Mouse (Mus musculus) midbrain, embryonic 15.5 days (tissue): ENCODE data around the gene Syce1. TPM values are rescaled to one million over a fixed set of nuclear protein-coding genes. Genes with fewer than 3 reads are reported as not detected.

Source experiments
- ATAC-seq: fragments of 200-750 bp; cut with Nextera tagmentation; replicated peaks from 2 replicates; pipeline ENCODE4 v1.8.0; 2017; ENCODE audit warnings: moderate TSS enrichment
- H3K27ac ChIP-seq: fragments of 300-500 bp; sonication (generic); 2 replicates; pipeline ENCODE4 v1.5.1; 2015; ENCODE audit warnings: mild to moderate bottlenecking, inconsistent platforms
- H3K27me3 ChIP-seq: fragments of 300-500 bp; sonication (generic); replicated peaks from 2 replicates; pipeline ENCODE4 v1.6.1; 2015; ENCODE audit warnings: inconsistent platforms
- H3K36me3 ChIP-seq: fragments of 300-500 bp; sonication (generic); replicated peaks from 2 replicates; pipeline ENCODE4 v1.6.1; 2015; ENCODE audit warnings: inconsistent platforms
- H3K4me1 ChIP-seq: fragments of 300-500 bp; sonication (generic); 2 replicates; pipeline ENCODE4 v1.6.1; 2015; ENCODE audit warnings: inconsistent platforms
- H3K4me2 ChIP-seq: fragments of 300-500 bp; sonication (generic); 2 replicates; pipeline ENCODE4 v1.6.1; 2015; ENCODE audit warnings: inconsistent platforms, mild to moderate bottlenecking, moderate library complexity
- H3K4me3 ChIP-seq: fragments of 300-500 bp; sonication (generic); 2 replicates; pipeline ENCODE4 v1.5.1; 2015; ENCODE audit warnings: mild to moderate bottlenecking, inconsistent platforms
- H3K9ac ChIP-seq: fragments of 300-500 bp; sonication (generic); 2 replicates; pipeline ENCODE4 v1.6.1; 2015; ENCODE audit warnings: mild to moderate bottlenecking, inconsistent platforms
- H3K9me3 ChIP-seq: fragments of 300-500 bp; sonication (generic); 2 replicates; pipeline ENCODE4 v1.6.1; 2016; ENCODE audit warnings: inconsistent platforms
- WGBS: fragments of 180-500 bp; shearing (Covaris S2); methylation state at CpG from one replicate; pipeline ENCODE4 v1.1.7; 2015; ENCODE audit warnings: mixed read lengths; 5-methylcytosine and 5-hydroxymethylcytosine counted together
- polyA plus RNA-seq: library from polyadenylated mRNA; unstranded; fragments of >200 nt; fragmentation: Nextera tagmentation; extraction: Ambion mirVana; gene quantifications from 2 replicates; pipeline ENCODE4 v1.2.1, GENCODE M21; 2015

The Syce1 gene
- polyA plus RNA-seq, result 0.45 and 0.55 TPM in 2 replicates

DNA sequence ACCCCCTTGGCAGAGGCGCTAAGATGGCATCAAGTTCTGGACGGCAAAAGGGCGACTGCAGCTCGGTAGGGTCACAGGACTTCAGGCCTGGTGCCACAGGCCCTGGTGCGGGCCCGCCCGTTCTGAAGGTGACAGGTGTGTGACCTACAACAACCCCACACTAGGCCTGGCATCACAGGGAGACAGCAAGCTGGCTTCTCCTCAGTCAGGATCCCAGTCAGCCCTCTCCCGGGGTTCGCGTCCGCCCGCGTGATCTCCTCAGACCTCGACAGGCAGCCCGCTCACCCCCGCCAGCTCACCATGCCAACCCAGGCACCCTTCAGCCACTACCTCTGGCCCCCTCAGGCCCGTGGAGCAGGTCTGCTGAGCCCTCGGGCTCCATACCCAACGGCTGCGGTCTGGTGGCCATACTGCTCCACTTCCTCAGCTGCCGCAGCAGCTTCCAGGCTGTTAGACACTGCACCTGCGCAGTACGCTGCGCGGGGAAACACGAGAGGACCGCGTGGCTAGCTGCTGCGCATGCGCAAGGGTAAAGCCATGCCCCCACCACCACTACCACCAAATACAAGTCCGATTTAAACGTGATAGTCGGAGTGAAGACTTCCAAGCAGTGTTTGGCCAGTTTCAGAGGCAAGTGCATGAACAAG, at the start of gene Syce1:
TSS of gene Syce1 (minus strand) at position 447 of the 647 bp plus-strand sequence.
- 84% methylated on average over 33 of the region's 33 CpGs for WGBS
- ATAC-seq, result no peak
- Histone ChIP-seq H3K27ac (no peak within 1 kb of the TSS), H3K9ac (no peak within 1 kb of the TSS), H3K36me3 (no peaks in the 10 kb centered on the region), H3K4me1 (no peaks in the 10 kb centered on the region), H3K4me2 (no peak within 1 kb of the TSS), H3K4me3 (no peak within 1 kb of the TSS), H3K9me3 (no peaks in the 10 kb centered on the region), H3K27me3 (no peaks in the 10 kb centered on the region)

DNA sequence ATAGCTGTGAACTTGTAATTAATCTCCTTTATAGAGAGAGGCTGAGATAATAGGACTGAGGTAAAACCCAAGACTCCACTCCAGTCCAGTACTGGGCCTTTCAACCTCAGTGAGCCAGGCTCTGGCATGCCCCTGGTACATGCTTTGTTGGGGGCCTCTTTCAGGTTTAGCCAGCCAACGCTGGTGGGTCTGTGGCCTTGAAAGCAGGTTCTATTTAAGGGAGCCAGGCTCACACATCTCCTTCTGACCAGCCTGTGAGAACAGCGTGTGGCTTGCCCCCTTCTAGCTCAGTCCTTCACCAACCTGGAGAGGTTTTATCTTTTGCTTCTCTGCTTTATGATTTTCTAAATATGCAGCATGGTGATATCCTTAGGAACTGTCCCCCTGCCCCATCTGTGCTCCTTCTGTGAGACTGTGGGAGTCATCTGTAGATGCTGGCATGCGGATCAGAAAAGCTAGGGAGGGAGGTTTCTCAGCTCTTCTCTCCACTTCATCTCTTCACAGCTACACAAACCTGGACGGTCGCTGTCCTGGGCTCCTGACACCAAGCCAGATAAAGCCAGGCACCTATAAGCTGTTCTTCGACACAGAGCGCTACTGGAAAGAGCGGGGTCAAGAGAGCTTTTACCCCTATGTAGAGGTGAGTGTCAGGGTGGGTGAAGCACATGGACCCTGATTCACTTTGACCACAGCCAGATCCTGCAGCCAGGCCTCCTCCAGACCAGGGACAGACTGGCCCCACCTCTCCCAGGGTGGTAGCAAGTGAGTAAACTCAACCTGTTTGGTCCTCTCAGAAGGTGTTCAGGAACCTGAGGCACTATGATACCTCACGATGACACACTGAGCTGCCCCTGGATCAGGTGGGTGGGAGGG, 48.8 kb upstream of the Syce1 start:
- Histone ChIP-seq H3K27ac (no peak overlapping the region), H3K36me3 (no peaks in the 10 kb centered on the region), H3K27me3 (0 out of 2 replicates have a peak, but pooled peaks cover 7% of the 10 kb centered on the region), H3K4me1 (no peaks in the 10 kb centered on the region), H3K4me3 (no peak overlapping the region), H3K9ac (no peak overlapping the region), H3K4me2 (no peak overlapping the region), H3K9me3 (no peaks in the 10 kb centered on the region)
- 86% methylated on average over 9 of the region's 9 CpGs for WGBS
- no peak for ATAC-seq

DNA sequence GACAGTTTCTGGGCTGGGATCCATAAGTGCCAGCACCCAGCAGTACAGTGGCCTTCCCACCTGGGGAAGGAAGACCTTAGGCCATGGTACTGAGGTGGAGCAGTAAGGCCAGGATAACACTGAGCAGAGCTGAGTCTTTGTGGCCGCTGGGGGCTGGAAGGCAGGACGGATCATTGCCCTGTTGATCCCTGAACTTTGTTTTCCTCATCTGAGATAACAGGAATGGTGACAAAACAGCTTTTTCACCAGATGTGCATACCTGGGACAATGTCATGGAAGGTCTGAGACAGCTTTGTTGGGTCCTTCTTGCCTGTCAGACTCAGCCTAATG, 48.1 kb upstream of the Syce1 start:
- no peaks in the 10 kb centered on the region for H3K4me1 ChIP-seq
- 83% methylated on average over 2 of the region's 2 CpGs for WGBS
- H3K9ac ChIP-seq, result no peak overlapping the region
- no peak overlapping the region for H3K4me3 ChIP-seq
- H3K36me3 ChIP-seq, result no peaks in the 10 kb centered on the region
- H3K27me3 ChIP-seq, result 0 out of 2 replicates have a peak, but pooled peaks cover 3% of the 10 kb centered on the region
- no peak for ATAC-seq
- H3K4me2 ChIP-seq, result no peak overlapping the region
- H3K27ac ChIP-seq, result no peak overlapping the region
- H3K9me3 ChIP-seq, result no peaks in the 10 kb centered on the region

DNA sequence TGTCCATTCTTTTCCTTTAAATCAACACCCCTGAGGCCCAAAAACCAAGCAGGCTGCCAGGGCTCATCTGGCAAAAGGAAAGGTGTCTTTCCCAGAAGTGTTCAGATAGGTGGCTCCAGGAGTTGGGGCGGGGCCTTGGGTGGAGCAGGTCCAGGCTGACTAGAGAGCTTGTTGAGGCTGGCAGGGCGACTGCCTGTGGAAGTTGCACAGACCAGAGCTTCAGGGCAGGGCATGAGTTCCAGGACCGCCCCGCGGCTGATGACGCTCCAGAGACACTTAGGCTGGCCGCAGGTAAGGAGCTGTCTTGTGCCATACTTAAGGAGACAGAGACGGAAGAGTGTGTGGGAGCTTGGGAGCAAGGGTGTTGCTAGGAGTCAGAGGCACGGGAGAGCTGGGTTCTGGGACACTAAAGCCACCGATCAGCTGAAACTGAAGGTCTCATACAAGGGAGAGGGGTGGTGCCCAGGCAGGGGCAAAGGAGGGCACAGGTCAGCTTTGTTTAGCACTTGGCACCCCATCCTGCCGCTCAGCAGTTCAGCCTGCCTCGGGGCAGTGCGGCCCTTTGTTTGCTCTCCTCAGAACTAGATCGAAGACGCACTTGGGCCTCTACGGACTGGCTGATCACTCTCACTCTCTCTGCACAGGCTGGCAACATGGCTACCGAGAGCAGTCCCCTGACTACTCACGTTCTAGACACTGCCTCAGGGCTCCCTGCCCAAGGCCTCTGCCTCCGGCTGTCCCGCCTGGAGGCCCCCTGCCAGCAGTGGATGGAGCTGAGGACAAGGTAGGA, 47.5 kb upstream of the Syce1 start, which contains the start of gene Urah:
TSS of gene Urah (plus strand) at position 51 of the 790 bp plus-strand sequence.
- no peak within 1 kb of the TSS for H3K4me2 ChIP-seq
- no peak within 1 kb of the TSS for H3K27ac ChIP-seq
- 0 out of 2 replicates have a peak, but pooled peaks cover 3% of the 10 kb centered on the region for H3K27me3 ChIP-seq
- WGBS, result 47% methylated on average over 20 of the region's 20 CpGs
- H3K9ac ChIP-seq, result no peak within 1 kb of the TSS
- no peaks in the 10 kb centered on the region for H3K9me3 ChIP-seq
- no peaks in the 10 kb centered on the region for H3K4me1 ChIP-seq
- H3K36me3 ChIP-seq, result no peaks in the 10 kb centered on the region
- no peak for ATAC-seq
- no peak within 1 kb of the TSS for H3K4me3 ChIP-seq

DNA sequence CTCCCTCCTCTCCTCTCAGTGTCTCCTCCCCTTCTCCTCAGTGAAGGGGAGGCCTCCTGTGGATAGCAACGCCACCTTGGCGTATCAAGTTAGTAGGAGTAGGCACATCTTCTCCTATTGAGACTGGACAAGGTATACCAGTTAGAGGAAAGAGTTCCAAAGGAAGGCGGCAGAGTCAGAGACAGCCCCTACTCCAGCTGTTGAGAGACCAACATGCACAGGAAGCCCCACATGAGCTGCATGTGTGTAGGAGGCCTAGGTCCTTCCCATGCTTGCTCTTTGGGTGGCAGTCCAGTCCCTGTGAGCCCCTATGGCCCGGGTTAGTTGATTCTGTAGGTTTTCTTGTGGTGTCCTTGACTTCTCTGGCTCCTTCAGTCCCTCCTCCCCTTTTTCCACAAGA, 45.7 kb upstream of the Syce1 start:
- Histone ChIP-seq H3K9me3 (no peaks in the 10 kb centered on the region), H3K36me3 (no peaks in the 10 kb centered on the region), H3K4me1 (no peaks in the 10 kb centered on the region), H3K27me3 (0 out of 2 replicates have a peak, but pooled peaks cover 3% of the 10 kb centered on the region), H3K4me2 (no peak overlapping the region), H3K4me3 (no peak overlapping the region), H3K9ac (no peak overlapping the region), H3K27ac (no peak overlapping the region)
- no peak for ATAC-seq
- WGBS, result 88% methylated on average over 4 of the region's 4 CpGs

DNA sequence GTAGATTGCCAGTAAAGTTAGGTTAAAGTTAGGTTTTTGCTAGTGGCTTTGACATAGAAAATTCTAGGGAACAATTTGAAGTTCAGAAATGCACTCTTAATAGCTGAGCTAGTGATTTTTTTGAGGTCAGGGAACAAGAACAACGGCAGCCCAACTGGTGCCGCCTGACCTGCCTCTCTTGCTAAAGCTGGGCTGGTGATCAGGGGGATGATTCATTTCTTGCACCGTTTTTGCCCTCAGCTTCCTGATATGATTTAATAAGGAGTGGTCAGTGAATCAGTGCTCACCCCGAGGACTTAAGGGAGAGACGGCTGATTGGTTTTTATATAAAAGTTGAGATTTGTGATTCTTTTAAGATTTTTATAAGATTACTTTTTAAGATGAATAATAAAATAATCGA, 43.8 kb upstream of the Syce1 start:
- H3K9me3 ChIP-seq, result no peaks in the 10 kb centered on the region
- H3K27ac ChIP-seq, result no peak overlapping the region
- H3K27me3 ChIP-seq, result no peaks in the 10 kb centered on the region
- WGBS, result 77% methylated on average over 6 of the region's 6 CpGs
- H3K9ac ChIP-seq, result no peak overlapping the region
- no peaks in the 10 kb centered on the region for H3K36me3 ChIP-seq
- no peak overlapping the region for H3K4me2 ChIP-seq
- H3K4me3 ChIP-seq, result no peak overlapping the region
- no peak for ATAC-seq
- no peaks in the 10 kb centered on the region for H3K4me1 ChIP-seq

DNA sequence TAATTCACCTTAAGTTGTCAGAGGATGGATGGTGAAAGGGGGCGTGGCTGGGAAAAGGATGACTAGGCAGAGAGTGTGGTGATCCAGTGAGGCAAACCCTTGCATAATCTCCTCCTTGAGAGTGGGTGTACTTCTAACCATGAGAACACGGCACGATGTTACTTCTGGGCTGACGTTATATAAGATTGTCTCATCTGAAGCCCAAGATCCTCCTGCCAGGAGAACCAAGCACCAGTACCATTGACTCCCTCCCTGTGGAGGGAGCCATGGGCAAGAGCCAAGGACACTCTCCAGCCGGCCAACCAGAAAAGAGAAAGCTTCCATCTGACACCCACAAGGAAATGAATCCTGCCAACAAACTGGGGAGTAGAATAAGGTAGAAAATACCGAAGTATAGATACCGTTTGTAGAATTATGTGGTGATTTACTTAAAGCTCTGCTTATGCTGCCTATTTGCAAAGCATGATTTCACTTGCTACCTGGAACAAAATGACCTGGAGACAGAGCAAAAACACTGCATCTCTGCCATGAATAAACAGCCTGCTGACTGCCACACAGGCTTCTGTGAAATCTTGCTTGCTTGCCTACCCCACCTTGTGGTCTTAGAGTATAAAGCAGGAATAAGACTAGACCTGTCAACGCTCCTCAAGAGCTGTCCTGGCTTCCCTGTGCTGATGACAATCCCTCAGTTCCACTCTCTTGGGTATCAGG, 40.7 kb upstream of the Syce1 start:
- Histone ChIP-seq H3K9ac (0 out of 2 replicates have a peak overlapping the region, but pooled peaks have one; percentile 20), H3K27ac (0 out of 2 replicates have a peak overlapping the region, but pooled peaks have one; percentile 15), H3K36me3 (no peaks in the 10 kb centered on the region), H3K4me2 (0 out of 2 replicates have a peak overlapping the region, but pooled peaks have one; percentile 8), H3K9me3 (no peaks in the 10 kb centered on the region), H3K27me3 (no peaks in the 10 kb centered on the region), H3K4me3 (no peak overlapping the region), H3K4me1 (no peaks in the 10 kb centered on the region)
- 35% methylated on average over 8 of the region's 8 CpGs for WGBS
- no peak for ATAC-seq

DNA sequence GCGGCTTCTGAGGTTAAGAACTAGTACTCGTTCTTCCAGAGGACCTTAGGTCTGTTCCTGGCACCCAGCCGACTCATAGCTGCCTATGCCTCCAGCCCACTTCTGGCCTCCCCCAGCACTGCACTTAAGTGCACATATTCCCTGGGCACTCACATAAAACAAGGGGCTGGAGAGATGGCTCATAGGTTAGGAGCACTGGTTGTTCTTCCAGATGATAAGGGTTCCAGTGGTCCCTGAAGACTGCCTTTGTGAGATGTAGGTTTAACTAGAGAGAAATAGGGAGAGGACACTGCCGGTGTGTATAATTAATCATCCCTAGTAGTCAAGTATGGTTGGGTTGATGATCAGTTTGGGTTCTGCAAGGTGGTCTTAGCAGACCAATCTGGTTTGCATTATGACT, 35.1 kb upstream of the Syce1 start:
- H3K27me3 ChIP-seq, result no peaks in the 10 kb centered on the region
- no peak overlapping the region for H3K4me3 ChIP-seq
- peaks cover 3% of the 10 kb centered on the region; the same call in 1 of the 2 replicates for H3K36me3 ChIP-seq
- ATAC-seq, result no peak
- H3K9ac ChIP-seq, result no peak overlapping the region
- no peak overlapping the region for H3K4me2 ChIP-seq
- H3K9me3 ChIP-seq, result no peaks in the 10 kb centered on the region
- peaks cover 13% of the 10 kb centered on the region for H3K4me1 ChIP-seq
- no peak overlapping the region for H3K27ac ChIP-seq
- 91% methylated on average over 4 of the region's 4 CpGs for WGBS

DNA sequence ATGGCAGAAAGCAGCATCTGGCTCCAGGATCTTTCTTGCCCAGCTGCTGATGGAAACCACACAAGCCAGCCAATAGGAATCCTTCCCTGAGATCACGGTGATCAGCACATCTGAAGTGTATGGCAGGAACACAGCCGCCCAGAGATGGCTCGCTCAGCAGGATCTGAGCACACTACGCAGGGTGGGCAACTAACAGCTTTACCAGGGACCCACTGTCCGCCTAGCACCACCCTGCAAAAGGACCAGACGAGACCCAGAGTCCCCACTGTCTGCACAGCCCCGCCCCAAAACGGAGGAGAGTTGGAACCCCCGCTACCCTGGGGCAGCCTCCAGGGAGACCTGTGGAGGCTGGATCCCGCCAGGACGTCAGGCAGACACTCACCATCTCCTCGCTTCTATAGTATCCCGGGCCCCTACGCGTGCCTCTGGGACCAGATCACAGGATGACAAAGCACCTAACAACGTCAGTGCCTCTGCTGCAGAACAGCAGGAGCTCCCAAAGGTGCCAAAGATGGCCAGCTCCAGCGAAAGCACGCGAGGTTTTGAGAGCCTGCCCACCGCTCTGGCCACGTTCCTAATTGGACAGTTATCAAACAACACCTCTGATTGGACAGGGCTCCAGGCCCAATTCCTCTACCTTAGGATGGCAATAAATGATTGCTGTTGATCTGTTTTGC, 34.1 kb upstream of the Syce1 start, which contains the start of gene Zfp941:
TSS of gene Zfp941 (minus strand) at position 526 of the 677 bp plus-strand sequence.
- Histone ChIP-seq H3K4me3 (peak within 1 kb of the TSS; percentile 77), H3K27ac (peak within 1 kb of the TSS; percentile 94), H3K9ac (peak within 1 kb of the TSS; percentile 72), H3K36me3 (peaks cover 3% of the 10 kb centered on the region; the same call in 1 of the 2 replicates), H3K4me1 (peaks cover 22% of the 10 kb centered on the region), H3K4me2 (peak within 1 kb of the TSS; percentile 59), H3K27me3 (no peaks in the 10 kb centered on the region), H3K9me3 (no peaks in the 10 kb centered on the region)
- WGBS, result 2% methylated on average over 21 of the region's 21 CpGs
- ATAC-seq, result peak; percentile 94

DNA sequence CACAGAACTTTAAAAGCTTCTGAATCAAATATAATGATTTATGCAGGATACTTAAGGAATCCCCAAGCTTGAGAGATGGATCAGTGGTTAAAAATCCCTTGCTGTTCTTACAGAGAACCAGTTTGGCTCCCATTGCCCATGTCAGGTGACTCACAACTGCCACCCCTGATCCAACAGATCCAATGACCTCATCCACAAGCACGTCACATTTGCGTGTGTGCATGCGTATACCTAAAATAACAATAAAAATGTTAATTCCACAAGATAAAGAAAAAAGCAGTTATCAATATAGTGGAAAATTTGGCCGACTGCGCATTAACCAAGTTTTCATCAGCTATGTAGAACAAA, 33.6 kb upstream of the Syce1 start:
- no peaks in the 10 kb centered on the region for H3K27me3 ChIP-seq
- 36% methylated on average over 5 of the region's 5 CpGs for WGBS

DNA sequence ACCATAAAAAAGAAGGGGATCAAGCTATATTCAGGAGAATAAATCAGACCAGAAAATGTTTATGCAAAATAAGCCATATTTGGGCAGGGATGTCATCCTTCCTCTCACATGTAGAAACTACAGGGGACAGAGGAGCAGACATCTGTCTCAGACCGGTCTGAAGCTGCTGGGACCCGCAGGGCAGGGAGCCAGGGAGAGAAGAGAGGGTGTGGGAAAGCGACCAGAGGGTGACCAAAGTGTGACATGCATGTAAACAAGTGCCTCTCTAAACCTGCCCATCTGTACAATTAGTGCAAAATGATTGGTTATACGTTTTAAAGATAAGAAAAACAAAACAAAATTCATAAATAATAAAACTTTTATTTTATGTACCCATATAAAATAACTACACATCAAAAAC, 32.5 kb upstream of the Syce1 start:
- H3K4me1 ChIP-seq, result peaks cover 22% of the 10 kb centered on the region
- ATAC-seq, result no peak
- peaks cover 3% of the 10 kb centered on the region; the same call in 1 of the 2 replicates for H3K36me3 ChIP-seq
- H3K9ac ChIP-seq, result no peak overlapping the region
- no peak overlapping the region for H3K27ac ChIP-seq
- peak overlapping the region; percentile 37 for H3K4me2 ChIP-seq
- WGBS, result 65% methylated on average over 4 of the region's 4 CpGs
- H3K27me3 ChIP-seq, result no peaks in the 10 kb centered on the region
- H3K9me3 ChIP-seq, result no peaks in the 10 kb centered on the region
- H3K4me3 ChIP-seq, result 0 out of 2 replicates have a peak overlapping the region, but pooled peaks have one; percentile 11

More for the DNA sequence above, 33.6 kb upstream of the Syce1 start:
- Histone ChIP-seq H3K4me1 (peaks cover 22% of the 10 kb centered on the region), H3K9me3 (no peaks in the 10 kb centered on the region), H3K36me3 (peaks cover 3% of the 10 kb centered on the region; the same call in 1 of the 2 replicates), H3K27ac (peak overlapping the region; percentile 94), H3K9ac (peak overlapping the region; percentile 72), H3K4me3 (peak overlapping the region; percentile 77), H3K4me2 (peak overlapping the region; percentile 59)
- ATAC-seq, result peak; percentile 73
